Mouse (Mus musculus) megakaryocyte, embryonic 14.5 days (primary cell): ENCODE measurements around the gene Fam83d.

Source experiments
- FLI1 ChIP-seq: IDR thresholded peaks from 2 replicates; pipeline ENCODE4 v1.6.1; 2012; ENCODE audit warnings: low read length, inconsistent platforms, mixed read lengths
- GATA1 ChIP-seq: IDR thresholded peaks from 3 replicates; pipeline ENCODE4 v1.6.1; 2012; ENCODE audit warnings: mixed read lengths, low read length, inconsistent platforms, borderline replicate concordance

DNA sequence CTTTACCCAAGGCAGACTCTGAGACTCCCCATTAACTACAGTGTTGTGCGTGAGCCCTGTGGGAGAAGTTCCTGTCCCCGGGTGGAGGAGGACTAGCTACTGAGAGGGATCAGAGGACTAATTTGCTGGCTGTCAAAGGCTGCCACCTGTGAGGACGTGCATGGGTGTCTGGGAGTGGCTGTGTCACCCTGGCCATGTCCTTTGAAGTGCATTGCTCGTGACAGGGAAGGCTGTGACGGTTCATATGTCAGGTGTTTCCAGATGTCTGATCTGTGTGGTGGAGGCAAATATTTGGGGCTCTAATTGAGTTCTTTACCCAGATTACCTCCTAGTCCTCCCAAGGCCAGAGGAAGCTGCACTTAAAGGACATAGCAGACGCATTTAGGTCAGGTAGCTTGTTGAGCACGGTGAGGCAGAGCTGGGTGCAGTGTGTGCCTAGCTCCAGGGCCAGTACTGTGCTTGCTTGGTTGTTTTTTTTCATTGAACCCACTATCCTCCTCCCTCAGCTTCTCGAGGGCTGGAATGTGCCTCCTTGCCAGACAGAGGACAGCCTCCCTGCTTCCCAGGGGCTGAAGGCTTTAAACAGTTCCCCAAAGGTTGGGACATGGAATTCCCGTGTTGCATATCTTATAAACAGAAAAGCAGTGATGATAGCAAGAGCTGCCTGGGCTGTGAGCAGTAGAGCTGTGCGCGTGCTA, 3.3 kb downstream of the Fam83d start:
- TF ChIP-seq GATA1 (no peak), FLI1 (no peak)
